Mouse (Mus musculus) embryonic stem cell, embryonic (primary cell): ENCODE data around the gene Tex14.

ENCODE experiments used
- CTCF ChIA-PET, 4 experiments: fragments of 300-600 bp in 2 of 4; fragments of 350-600 bp in 2 of 4; sonication (Branson Sonifier 250); formaldehyde crosslinking; loops; one replicate each; lab custom pipeline; 2022; ENCODE audit warnings: inconsistent platforms in 2 of 4; lab: Charles Lee
- POLR2A ChIA-PET, 4 experiments: fragments of 300-600 bp in 2 of 4; fragments of 350-600 bp in 2 of 4; sonication (Branson Sonifier 250); formaldehyde crosslinking; loops; one replicate each; lab custom pipeline; 2022; ENCODE audit warnings: antibody characterized with exemption in 4 of 4, inconsistent platforms in 1 of 4; lab: Charles Lee

Tex14 gene

GRCm38 (mm10) chr11:87542285-87542684 lies 137.4 kb downstream of the Tex14 start:
- CTCF ChIA-PET: interaction anchor here in 1 of 4 experiments (0.6 kb wide), 1 partner anchor 33 kb away, joined by 3 read pairs; no protein-coding TSS in a partner anchor
- POLR2A ChIA-PET: interaction anchor here in 2 of 4 experiments (0.5 to 1.3 kb wide), 4 partner anchors 49 to 97 kb away, joined by 3 to 4 read pairs (median 4); no protein-coding TSS in a partner anchor

DNA sequence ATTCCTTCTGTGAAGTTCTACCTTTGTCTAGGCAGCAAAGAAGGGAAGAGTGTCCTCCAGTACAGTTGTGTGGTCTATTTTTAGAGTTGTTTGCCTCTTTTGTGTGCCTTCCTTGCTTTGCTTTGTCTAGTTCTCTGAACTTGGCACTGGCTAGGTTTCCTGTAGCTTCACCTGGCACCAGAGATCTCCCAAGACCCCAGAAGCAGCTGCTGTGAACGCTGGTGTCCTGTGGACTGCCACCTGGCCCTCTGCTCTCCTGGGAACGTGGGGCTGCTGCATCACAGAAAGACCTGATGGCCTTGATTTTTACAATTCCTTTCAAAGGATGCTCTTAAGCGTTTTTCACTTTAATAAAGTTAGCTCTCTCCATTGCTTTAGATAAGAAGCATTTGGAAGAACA lies 138.0 kb downstream of the Tex14 start:
- ChIA-PET CTCF (interaction anchor here in 1 of 4 experiments (0.6 kb wide), 1 partner anchor 32 kb away, joined by 3 read pairs; no protein-coding TSS in a partner anchor), POLR2A (interaction anchor here in 3 of 4 experiments (0.5 to 1.3 kb wide), 6 partner anchors 48 to 117 kb away, joined by 3 to 4 read pairs (median 4); no protein-coding TSS in a partner anchor)

GRCm38 (mm10) chr11:87553342-87553741 lies 148.5 kb downstream of the Tex14 start:
- CTCF ChIA-PET: no interaction called here
- POLR2A ChIA-PET: no interaction called here

DNA sequence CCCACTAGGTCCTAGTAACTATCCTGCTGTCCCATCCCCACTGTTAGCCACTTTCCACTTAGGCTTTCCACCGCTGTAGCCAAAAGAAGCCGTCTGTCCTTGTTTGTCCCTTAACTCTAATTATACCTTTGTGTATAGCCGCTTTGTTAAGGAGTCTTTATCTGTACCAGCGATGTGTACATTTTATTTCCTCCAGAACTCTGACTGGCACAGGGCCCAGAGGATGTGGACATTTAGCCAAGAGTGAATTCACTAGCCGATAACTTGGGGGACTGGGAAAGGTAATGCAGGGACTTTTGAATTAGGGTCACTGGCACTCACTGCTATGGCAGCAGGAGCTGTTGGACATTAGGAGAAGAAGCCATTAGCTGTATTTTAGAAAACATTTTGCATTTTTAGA lies 149.5 kb downstream of the Tex14 start:
- ChIA-PET POLR2A (interaction anchor here in 2 of 4 experiments (1.2 to 1.4 kb wide), 3 partner anchors 37 to 150 kb away, joined by 3 to 7 read pairs (median 4); partner anchors contain the start of genes Mtmr4 (in 1 of the 2), Rad51c (in 1 of the 2) and Tex14 (in 1 of the 2)), CTCF (interaction anchor here in 1 of 4 experiments (0.7 kb wide), 1 partner anchor 504 kb away, joined by 3 read pairs; no protein-coding TSS in a partner anchor)

GRCm38 (mm10) chr11:87555106-87555703 lies 150.3 kb downstream of the Tex14 start:
- POLR2A ChIA-PET: interaction anchor here in 3 of 4 experiments (0.5 to 1.4 kb wide), 4 partner anchors 36 to 151 kb away, joined by 3 to 7 read pairs (median 4); partner anchors contain the start of genes Mtmr4 (in 1 of the 3), Rad51c (in 1 of the 3) and Tex14 (in 1 of the 3)
- CTCF ChIA-PET: interaction anchor here in 2 of 4 experiments (0.5 to 0.7 kb wide), 2 partner anchors 328 to 503 kb away, joined by 3 read pairs; no protein-coding TSS in a partner anchor

DNA sequence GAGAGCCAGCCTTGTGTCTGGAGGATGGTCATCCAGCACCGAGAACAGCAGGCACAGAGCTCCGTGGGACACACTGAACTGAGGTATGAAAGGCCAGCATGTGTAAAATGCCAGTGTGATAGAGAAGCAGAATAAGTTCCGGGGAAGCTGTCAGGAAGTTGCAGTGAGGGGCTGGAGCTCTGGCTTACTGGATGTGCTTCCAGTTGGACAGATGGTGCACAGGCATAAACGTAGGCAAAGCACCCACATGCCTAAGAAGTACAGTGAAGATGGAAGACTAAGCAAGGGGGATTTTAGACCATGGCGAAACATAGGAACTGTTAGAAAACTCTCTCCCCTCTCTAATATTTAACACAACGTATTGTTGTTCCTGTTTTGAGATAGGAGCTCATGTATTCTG lies 156.3 kb downstream of the Tex14 start:
- CTCF ChIA-PET: no interaction called here
- POLR2A ChIA-PET: interaction anchor here in 2 of 4 experiments (1.0 to 2.0 kb wide), 5 partner anchors 11 to 43 kb away, joined by 3 to 7 read pairs (median 3); partner anchors contain the start of gene Mtmr4 (in 1 of the 2)

DNA sequence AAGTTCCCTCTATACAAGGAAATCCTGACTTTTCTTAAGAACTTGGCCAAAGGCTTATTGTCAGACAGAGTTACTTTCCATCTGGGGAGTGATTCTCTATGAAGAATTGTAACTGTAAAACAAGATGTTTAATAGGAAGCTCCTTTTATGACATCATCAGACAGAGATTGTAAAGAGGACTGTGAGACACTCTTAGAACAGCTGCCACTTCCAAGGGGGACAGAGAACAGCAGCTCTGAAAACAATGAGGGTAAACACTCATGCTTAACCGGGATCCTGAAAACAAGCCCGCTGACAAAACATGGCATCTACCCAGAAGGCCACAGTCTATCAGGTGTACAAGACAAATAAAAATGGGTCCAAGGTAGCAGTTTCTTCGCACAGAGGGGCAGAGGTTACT lies 161.6 kb downstream of the Tex14 start, which contains the start of gene Gm11492:
Gene Gm11492, plus strand, starts transcription at position 153 of the 400 bp plus-strand sequence.
- ChIA-PET CTCF (interaction anchor here in 2 of 4 experiments (0.6 kb wide), 2 partner anchors 12 to 34 kb away, joined by 4 read pairs; no protein-coding TSS in a partner anchor), POLR2A (interaction anchor here in 2 of 4 experiments (0.6 to 1.6 kb wide), 2 partner anchors 14 to 19 kb away, joined by 3 to 4 read pairs; no protein-coding TSS in a partner anchor)

GRCm38 (mm10) chr11:87568255-87568953 lies 163.5 kb downstream of the Tex14 start, which contains the start of gene Sept4:
Gene Sept4 (plus strand): TSS chr11:87568903.
- POLR2A ChIA-PET: interaction anchor here in 2 of 4 experiments (2.5 to 2.8 kb wide), 2 partner anchors 10 to 23 kb away, joined by 6 to 12 read pairs; partner anchors contain the start of gene Mtmr4 (in 1 of the 2)
- CTCF ChIA-PET: no interaction called here

DNA sequence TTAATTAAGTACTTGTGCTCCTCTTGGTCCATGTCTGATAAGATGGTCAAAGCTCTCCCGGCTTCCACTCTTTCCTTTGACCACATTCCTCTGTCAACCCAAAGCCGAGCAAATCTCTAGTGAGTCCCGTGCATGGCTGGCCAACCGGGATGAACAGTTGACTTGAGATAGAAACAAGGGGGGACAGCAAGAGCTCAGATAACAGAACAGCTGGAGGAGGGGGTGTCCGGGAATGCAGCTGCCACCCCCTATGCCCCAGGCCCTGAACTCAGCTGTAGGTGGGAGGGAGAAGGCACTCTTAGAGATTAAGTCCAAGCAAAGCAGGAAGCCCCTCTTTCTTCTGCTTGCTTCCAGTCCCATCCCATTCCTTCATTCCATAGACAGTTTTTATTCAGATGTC lies 165.9 kb downstream of the Tex14 start:
- ChIA-PET POLR2A (interaction anchor here in 3 of 4 experiments (1.1 to 14.1 kb wide), 4 partner anchors 7 to 22 kb away, joined by 3 to 139 read pairs (median 8); partner anchors contain the start of gene Mtmr4 (in 3 of the 3)), CTCF (no interaction called here)

DNA sequence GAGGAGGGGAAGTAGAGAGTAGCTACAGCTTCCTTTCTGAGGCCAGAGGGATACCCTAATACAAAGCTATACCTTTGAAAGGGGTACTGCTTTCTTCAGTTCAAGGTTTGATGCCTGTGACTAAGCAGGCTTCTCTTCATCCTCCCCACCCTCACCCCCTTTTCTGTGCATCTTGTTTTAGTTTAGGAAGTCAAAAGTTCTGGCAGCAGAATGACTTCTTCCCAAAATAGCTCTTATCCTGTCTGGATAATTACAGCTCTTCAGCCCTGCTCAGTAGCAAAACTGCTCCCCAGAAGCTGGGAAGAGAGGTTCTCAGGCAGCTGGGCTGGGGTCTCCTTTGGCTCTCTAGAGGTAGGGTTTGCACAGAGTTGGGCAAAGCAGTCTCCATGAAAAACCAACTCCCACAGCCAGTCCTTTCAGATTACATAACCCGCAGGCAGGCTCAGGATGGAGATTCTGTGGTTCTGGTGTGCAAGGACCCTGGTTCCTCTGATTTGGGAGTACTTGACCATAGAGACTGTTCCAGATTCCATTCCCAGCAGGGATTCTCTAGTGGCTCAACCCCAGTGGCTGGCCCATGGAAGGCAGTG lies 166.6 kb downstream of the Tex14 start:
- ChIA-PET POLR2A (interaction anchor here in 3 of 4 experiments (0.6 to 14.1 kb wide), 6 partner anchors 10 to 357 kb away, joined by 3 to 139 read pairs (median 3); partner anchors contain the start of gene Mtmr4 (in 3 of the 3)), CTCF (no interaction called here)

GRCm38 (mm10) chr11:87573751-87574150 lies 168.9 kb downstream of the Tex14 start:
- ChIA-PET CTCF (interaction anchor here in 1 of 4 experiments (1.3 kb wide), 1 partner anchor 42 kb away, joined by 4 read pairs; no protein-coding TSS in a partner anchor), POLR2A (interaction anchor here in 3 of 4 experiments (0.6 to 14.1 kb wide), 7 partner anchors 12 to 465 kb away, joined by 3 to 139 read pairs (median 5); partner anchors contain the start of genes Mtmr4 (in 1 of the 3), Rad51c (in 1 of the 3), Ska2 (in 1 of the 3) and Supt4a (in 1 of the 3))

GRCm38 (mm10) chr11:87574520-87575180 lies 169.8 kb downstream of the Tex14 start:
- POLR2A ChIA-PET: interaction anchor here (0.5 to 14.1 kb wide), 14 partner anchors 13 to 800 kb away, joined by 3 to 139 read pairs (median 4); partner anchors contain the start of genes Mtmr4 (in 1 of the 4), Rad51c (in 1 of the 4), Ska2 (in 1 of the 4) and Supt4a (in 1 of the 4)
- CTCF ChIA-PET: interaction anchor here in 2 of 4 experiments (0.6 to 1.3 kb wide), 3 partner anchors 27 to 43 kb away, joined by 3 to 6 read pairs (median 4); no protein-coding TSS in a partner anchor

DNA sequence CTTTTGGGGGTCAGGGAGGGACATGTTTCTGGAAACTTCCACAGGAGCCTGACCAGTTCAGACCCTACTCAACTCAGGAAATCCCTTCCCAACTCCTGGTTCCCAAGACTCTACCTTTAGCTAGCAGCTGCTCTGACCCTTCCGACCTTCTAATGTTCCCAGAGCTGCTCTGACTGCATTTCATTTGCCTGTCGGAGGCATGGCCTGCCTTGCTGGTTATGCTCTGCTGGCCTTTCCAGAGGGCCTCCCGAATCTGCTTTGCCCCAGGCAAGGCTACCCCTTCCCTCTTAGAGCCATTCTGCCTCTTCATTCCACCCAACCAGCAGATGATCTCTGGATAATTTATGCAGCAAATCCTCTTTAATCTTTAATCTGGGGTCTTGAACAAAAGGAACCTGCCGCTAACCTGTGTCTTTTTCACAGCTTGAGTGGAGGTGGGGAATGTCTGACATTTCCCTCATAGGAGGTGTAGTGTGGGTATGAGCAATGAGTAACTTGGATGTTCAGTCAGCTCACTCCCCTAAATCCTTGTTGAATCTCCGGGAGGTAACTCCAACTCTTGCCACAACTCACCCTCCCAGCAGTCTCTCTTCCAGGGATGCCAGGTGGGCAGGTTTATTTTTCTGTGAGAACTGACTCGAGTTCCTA lies 172.9 kb downstream of the Tex14 start:
- POLR2A ChIA-PET: interaction anchor here (0.6 to 14.1 kb wide), 11 partner anchors 8 to 152 kb away, joined by 3 to 139 read pairs (median 7); partner anchors contain the start of genes Mtmr4 (in 3 of the 4) and Sept4 (in 1 of the 4)
- CTCF ChIA-PET: interaction anchor here in 3 of 4 experiments (0.6 to 1.2 kb wide), 7 partner anchors 10 to 742 kb away, joined by 3 to 5 read pairs (median 3); partner anchors contain the start of gene Rnf43 (in 1 of the 3)

GRCm38 (mm10) chr11:87578249-87578962 lies 173.5 kb downstream of the Tex14 start:
- CTCF ChIA-PET: interaction anchor here in 3 of 4 experiments (0.6 to 1.2 kb wide), 8 partner anchors 11 to 742 kb away, joined by 3 to 5 read pairs (median 4); partner anchors contain the start of gene Rnf43 (in 1 of the 3)
- POLR2A ChIA-PET: interaction anchor here (0.5 to 14.1 kb wide), 18 partner anchors 8 to 234 kb away, joined by 3 to 139 read pairs (median 6); partner anchors contain the start of genes Mtmr4 (in 3 of the 4) and Sept4 (in 1 of the 4)

GRCm38 (mm10) chr11:87578963-87579601 lies 174.2 kb downstream of the Tex14 start:
- POLR2A ChIA-PET: interaction anchor here (0.5 to 14.1 kb wide), 16 partner anchors 10 to 234 kb away, joined by 3 to 139 read pairs (median 6); partner anchors contain the start of genes Mtmr4 (in 3 of the 4) and Sept4 (in 1 of the 4)
- CTCF ChIA-PET: interaction anchor here in 2 of 4 experiments (0.5 to 0.7 kb wide), 5 partner anchors 13 to 480 kb away, joined by 3 to 4 read pairs (median 3); partner anchors contain the start of gene Mtmr4 (in 1 of the 2)
